Comparison of ENCODE assay signal across 8 mouse cellular contexts in the genomic region with DNA sequence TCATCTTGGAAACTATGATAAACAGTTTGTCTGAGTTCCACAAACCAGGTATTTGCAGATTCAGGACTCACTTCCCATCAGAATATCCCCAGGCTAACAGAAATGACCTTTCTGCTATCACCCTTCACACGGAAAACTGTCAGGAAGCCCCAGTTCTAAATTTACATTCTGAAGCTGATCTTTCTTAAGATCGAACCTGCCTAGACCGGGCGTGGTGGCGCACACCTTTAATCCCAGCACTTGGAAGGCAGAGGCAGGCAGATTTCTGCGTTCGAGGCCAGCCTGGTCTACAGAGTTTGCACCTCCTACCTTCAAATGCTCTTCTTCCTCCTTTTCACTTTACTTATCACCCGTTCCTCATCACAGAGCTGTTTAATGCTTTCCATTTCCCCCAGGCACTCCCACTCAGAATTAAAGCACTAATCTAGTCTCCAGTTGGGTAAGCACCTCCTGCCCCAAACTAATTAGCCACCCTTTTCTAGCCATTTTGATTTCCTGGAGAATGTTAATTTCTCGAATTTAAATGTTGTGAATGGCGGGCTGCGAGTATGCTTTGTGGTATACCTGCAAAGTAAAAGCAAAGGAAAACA. TPM values are rescaled to one million over a fixed set of nuclear protein-coding genes. Genes with fewer than 3 reads are reported as not detected.
DNase-seq lines count a peak whose midpoint lies in the region; ATAC-seq and TF ChIP-seq lines count a peak whose summit lies in the region.

No protein-coding gene starts in this region.

- no peaks in the 10 kb centered on the region for H3K36me3 ChIP-seq in kidney, postnatal 0 days (ENCODE audit: insufficient read depth, low read length)
- H3K36me3 ChIP-seq in hindbrain, embryonic 14.5 days (replicated peaks; ENCODE audit: control insufficient read depth, insufficient read depth): no peaks in the 10 kb centered on the region
- H3K36me3 ChIP-seq in midbrain, embryonic 13.5 days: no peaks in the 10 kb centered on the region

- peak overlapping the region; percentile 52; the same call in 1 of the 2 replicates for H3K9ac ChIP-seq in kidney, postnatal 0 days (ENCODE audit: low read depth, low read length)
- H3K9ac ChIP-seq in hindbrain, embryonic 14.5 days: peak overlapping the region; percentile 46; the same call in 1 of the 2 replicates
- H3K9ac ChIP-seq in midbrain, embryonic 13.5 days (replicated peaks): peak overlapping the region; percentile 34; the same call in 1 of the 2 replicates

- no peak for TF ChIP-seq CTCF in kidney, postnatal 0 days (IDR thresholded peaks at IDR 0.05; ENCODE audit: low read depth)

- H3K27me3 ChIP-seq in kidney, postnatal 0 days (ENCODE audit: insufficient read depth, low read length): no peaks in the 10 kb centered on the region
- no peaks in the 10 kb centered on the region for H3K27me3 ChIP-seq in hindbrain, embryonic 14.5 days (ENCODE audit: control insufficient read depth, insufficient read depth, low read length)
- H3K27me3 ChIP-seq in midbrain, embryonic 13.5 days: no peaks in the 10 kb centered on the region

- 63% methylated on average over 11 of the region's 11 CpGs for WGBS in kidney, postnatal 0 days
- WGBS in hindbrain, embryonic 14.5 days: 69% methylated on average over 11 of the region's 11 CpGs
- WGBS in midbrain, embryonic 13.5 days: 70% methylated on average over 11 of the region's 11 CpGs

- peak overlapping the region; percentile 86 for H3K4me3 ChIP-seq in kidney, postnatal 0 days (replicated peaks; ENCODE audit: low read depth, low read length)
- H3K4me3 ChIP-seq in brown adipose tissue, adult 24 weeks (ENCODE audit: insufficient read depth, low read depth, low read length): peak overlapping the region; percentile 69
- H3K4me3 ChIP-seq in hindbrain, embryonic 14.5 days (replicated peaks; ENCODE audit: low read length): peak overlapping the region; percentile 60
- peak overlapping the region; percentile 85 for H3K4me3 ChIP-seq in midbrain, embryonic 13.5 days (replicated peaks)

- DNase-seq in kidney, postnatal 0 days (ENCODE audit: low spot score): no peak
- no peak for DNase-seq in kidney, adult 9 months
- peak; percentile 48 for DNase-seq in hindbrain, embryonic 14.5 days (ENCODE audit: low spot score)
- DNase-seq in urinary bladder, postnatal 10 days (ENCODE audit: low spot score): no peak
- DNase-seq in left cerebral cortex, adult 11 months (ENCODE audit: low spot score): no peak
- no peak for DNase-seq in cerebellum, adult 11 months

- ATAC-seq in kidney, postnatal 0 days (replicated peaks; ENCODE audit: low FRiP score, low read depth): no peak
- ATAC-seq in hindbrain, embryonic 14.5 days (ENCODE audit: low FRiP score): no peak
- peak; percentile 3; the same call in 1 of the 2 replicates for ATAC-seq in midbrain, embryonic 13.5 days

- H3K4me1 ChIP-seq in kidney, postnatal 0 days (replicated peaks; ENCODE audit: insufficient read depth, low read length): peaks cover 3% of the 10 kb centered on the region; the same call in 1 of the 2 replicates
- H3K4me1 ChIP-seq in brown adipose tissue, adult 24 weeks (ENCODE audit: control insufficient read depth, insufficient read depth, insufficient read length, low read length): peaks cover 6% of the 10 kb centered on the region
- peaks cover 9% of the 10 kb centered on the region for H3K4me1 ChIP-seq in hindbrain, embryonic 14.5 days (replicated peaks; ENCODE audit: control insufficient read depth, insufficient read depth, low read length)
- H3K4me1 ChIP-seq in midbrain, embryonic 13.5 days (replicated peaks): peaks cover 9% of the 10 kb centered on the region

- no peaks in the 10 kb centered on the region for H3K9me3 ChIP-seq in kidney, postnatal 0 days (replicated peaks; ENCODE audit: low read length)
- H3K9me3 ChIP-seq in hindbrain, embryonic 14.5 days (ENCODE audit: control insufficient read depth, low read length): no peaks in the 10 kb centered on the region
- H3K9me3 ChIP-seq in midbrain, embryonic 13.5 days: no peaks in the 10 kb centered on the region

- H3K27ac ChIP-seq in kidney, postnatal 0 days: no peak overlapping the region
- H3K27ac ChIP-seq in brown adipose tissue, adult 24 weeks (replicated peaks; ENCODE audit: low read depth, low read length): peak overlapping the region; percentile 58
- H3K27ac ChIP-seq in hindbrain, embryonic 14.5 days: peak overlapping the region; percentile 39; the same call in 1 of the 2 replicates
- H3K27ac ChIP-seq in midbrain, embryonic 13.5 days: 0 out of 2 replicates have a peak overlapping the region, but pooled peaks have one; percentile 31

- H3K4me2 ChIP-seq in kidney, postnatal 0 days (ENCODE audit: low read length): peak overlapping the region; percentile 85
- H3K4me2 ChIP-seq in hindbrain, embryonic 14.5 days (replicated peaks): peak overlapping the region; percentile 76
- H3K4me2 ChIP-seq in midbrain, embryonic 13.5 days (replicated peaks): peak overlapping the region; percentile 87

RNA-seq across cellular contexts. Expression of gene Med21, which starts 0.6 kb away (rescaled TPM):
- polyA plus RNA-seq in kidney, postnatal 0 days (2015; fragmentation: Nextera tagmentation; extraction: Ambion mirVana): 144 and 153 TPM in 2 replicates
- 67.9 and 81.8 TPM in 2 replicates for polyA plus RNA-seq in brown adipose tissue, adult 24 weeks (2012; ENCODE audit: insufficient read depth, insufficient read length, missing spikeins)
- polyA plus RNA-seq in hindbrain, embryonic 14.5 days (2014; fragmentation: Nextera tagmentation; extraction: Ambion mirVana): 108 and 112 TPM in 2 replicates
- polyA plus RNA-seq in midbrain, embryonic 13.5 days (2015; fragmentation: Nextera tagmentation; extraction: Ambion mirVana): 116 and 119 TPM in 2 replicates

RNA-seq across cellular contexts. Expression of gene Tm7sf3, which starts 0.9 kb away (rescaled TPM):
- 37.8 and 38.3 TPM in 2 replicates for polyA plus RNA-seq in kidney, postnatal 0 days (2015; fragmentation: Nextera tagmentation; extraction: Ambion mirVana)
- polyA plus RNA-seq in brown adipose tissue, adult 24 weeks (2012; ENCODE audit: insufficient read depth, insufficient read length, missing spikeins): 9.6 and 13.1 TPM in 2 replicates
- polyA plus RNA-seq in hindbrain, embryonic 14.5 days (2014; fragmentation: Nextera tagmentation; extraction: Ambion mirVana): 32.9 and 33.4 TPM in 2 replicates
- polyA plus RNA-seq in midbrain, embryonic 13.5 days (2015; fragmentation: Nextera tagmentation; extraction: Ambion mirVana): 22.2 and 26.6 TPM in 2 replicates
